ENCODE assay signal across 15 mouse cellular contexts in the genomic region with DNA sequence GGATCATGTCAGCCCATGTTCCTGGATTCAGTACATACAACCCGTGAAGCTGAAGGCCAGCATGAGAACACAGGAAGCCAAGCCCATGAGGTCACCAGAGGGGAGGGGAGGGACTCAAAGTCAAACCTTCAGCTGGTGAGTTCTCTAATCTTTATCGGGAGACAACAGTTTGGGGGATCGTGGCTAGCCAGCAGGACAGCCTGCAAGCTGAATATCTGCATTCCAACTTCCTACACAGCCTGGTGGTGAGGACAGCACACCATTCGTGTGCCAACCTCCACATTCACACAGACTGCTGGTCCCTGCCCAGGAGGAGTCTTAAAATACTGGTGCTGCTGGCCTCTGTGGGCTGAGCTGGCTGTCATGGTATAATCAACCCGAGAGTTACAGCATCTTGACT.
DNase-seq lines count a peak whose midpoint lies in the region; ATAC-seq and TF ChIP-seq lines count a peak whose summit lies in the region.
"Had no signal": no experiment of that assay in that cellular context is flagged by ENCODE, and none has a peak within 500 bp of the region (broad histone marks: within the 10 kb centered on the region; RNA-seq: fewer than 3 reads in every experiment).

No protein-coding gene starts in this region.

- TF ChIP-seq CTCF in forebrain, postnatal 0 days (IDR thresholded peaks at IDR 0.05; ENCODE audit: low read depth): no peak

- WGBS in forebrain, postnatal 0 days: 62% methylated on average over 5 of the region's 5 CpGs
- 82% methylated on average over 5 of the region's 5 CpGs for WGBS in forebrain, embryonic 16.5 days
- WGBS in embryonic facial prominence, embryonic 10.5 days: 69% methylated on average over 5 of the region's 5 CpGs

- no peak overlapping the region for H3K4me3 ChIP-seq in forebrain, postnatal 0 days (ENCODE audit: low read depth, low read length)
- H3K4me3 ChIP-seq in forebrain, embryonic 16.5 days (replicated peaks; ENCODE audit: low read length): no peak overlapping the region
- no peak overlapping the region for H3K4me3 ChIP-seq in embryonic facial prominence, embryonic 10.5 days
- H3K4me3 ChIP-seq: embryonic facial prominence, embryonic 13.5 days had no signal

- intact Hi-C loops in heart, postnatal 10 days (cut with DNase I): no loop called here

- no peaks in the 10 kb centered on the region for H3K9me3 ChIP-seq in forebrain, postnatal 0 days (ENCODE audit: low read length)
- H3K9me3 ChIP-seq in forebrain, embryonic 16.5 days (ENCODE audit: control insufficient read depth, low read length): no peaks in the 10 kb centered on the region
- H3K9me3 ChIP-seq in embryonic facial prominence, embryonic 10.5 days: no peaks in the 10 kb centered on the region
- H3K9me3 ChIP-seq: embryonic facial prominence, embryonic 13.5 days; G1E had no signal

- no peak overlapping the region for H3K4me2 ChIP-seq in forebrain, postnatal 0 days (ENCODE audit: low read depth)
- H3K4me2 ChIP-seq in forebrain, embryonic 16.5 days (ENCODE audit: low read length): no peak overlapping the region
- H3K4me2 ChIP-seq: embryonic facial prominence, embryonic 13.5 days had no signal

- no peak overlapping the region for H3K9ac ChIP-seq in forebrain, postnatal 0 days
- no peak overlapping the region for H3K9ac ChIP-seq in forebrain, embryonic 16.5 days (replicated peaks; ENCODE audit: low read depth, low read length)
- H3K9ac ChIP-seq: embryonic facial prominence, embryonic 13.5 days had no signal

- no peaks in the 10 kb centered on the region; the same call in 1 of the 2 replicates for H3K27me3 ChIP-seq in forebrain, postnatal 0 days (ENCODE audit: insufficient read depth, low read length)
- H3K27me3 ChIP-seq in forebrain, embryonic 16.5 days (replicated peaks; ENCODE audit: control insufficient read depth, insufficient read depth, low read length): no peaks in the 10 kb centered on the region
- H3K27me3 ChIP-seq in embryonic facial prominence, embryonic 10.5 days (replicated peaks; ENCODE audit: low read depth, poor library complexity, severe bottlenecking): 0 out of 2 replicates have a peak, but pooled peaks cover 5% of the 10 kb centered on the region
- H3K27me3 ChIP-seq: embryonic facial prominence, embryonic 13.5 days had no signal

- peak; percentile 28; the same call in 1 of the 2 replicates for ATAC-seq in forebrain, postnatal 0 days
- ATAC-seq in forebrain, embryonic 16.5 days: no peak
- ATAC-seq: hindbrain, embryonic 16.5 days had no signal

- no peak for DNase-seq in forebrain, postnatal 0 days
- DNase-seq in layer of hippocampus, adult 9-11 months: peak; percentile 61
- no peak for DNase-seq in layer of hippocampus, postnatal 10 days (ENCODE audit: low spot score in 2 of 2)
- DNase-seq in heart, postnatal 10 days: peak; percentile 74 to 81
- peak; percentile 52 to 76 for DNase-seq in right cerebral cortex, postnatal 10 days (ENCODE audit: low spot score in 2 of 2)
- DNase-seq in embryonic facial prominence, embryonic 10.5 days (ENCODE audit: low spot score): no peak
- no peak for DNase-seq in embryo, embryonic 10 days (ENCODE audit: low spot score)
- DNase-seq: adrenal gland, adult 2 months; cerebellum, adult 11-12 months; liver had no signal

- peaks cover 15% of the 10 kb centered on the region for H3K4me1 ChIP-seq in forebrain, postnatal 0 days (ENCODE audit: insufficient read depth)
- H3K4me1 ChIP-seq in forebrain, embryonic 16.5 days (replicated peaks; ENCODE audit: control insufficient read depth, insufficient read depth, low read length): peaks cover 22% of the 10 kb centered on the region
- peaks cover 19% of the 10 kb centered on the region for H3K4me1 ChIP-seq in embryonic facial prominence, embryonic 10.5 days

- no peak overlapping the region for H3K27ac ChIP-seq in forebrain, postnatal 0 days (ENCODE audit: low read depth, low read length)
- no peak overlapping the region for H3K27ac ChIP-seq in forebrain, embryonic 16.5 days (ENCODE audit: low read length)
- no peak overlapping the region for H3K27ac ChIP-seq in embryonic facial prominence, embryonic 10.5 days (replicated peaks)
- H3K27ac ChIP-seq: embryonic facial prominence, embryonic 13.5 days; kidney, postnatal 0 days had no signal

- no peaks in the 10 kb centered on the region for H3K36me3 ChIP-seq in forebrain, postnatal 0 days (ENCODE audit: insufficient read depth)
- H3K36me3 ChIP-seq in forebrain, embryonic 16.5 days (ENCODE audit: control insufficient read depth, insufficient read depth): no peaks in the 10 kb centered on the region
- H3K36me3 ChIP-seq in embryonic facial prominence, embryonic 10.5 days (replicated peaks): no peaks in the 10 kb centered on the region
- H3K36me3 ChIP-seq: embryonic facial prominence, embryonic 13.5 days; G1E had no signal

Comparison
In these comparisons a context has a peak if more than half of its experiments do, and no peak if none do; other contexts are left out.
1. DNase-seq: peak in layer of hippocampus, adult 9-11 months (single experiment), heart, postnatal 10 days (2 of 2) and right cerebral cortex, postnatal 10 days (2 of 2); none in forebrain, postnatal 0 days (single experiment), layer of hippocampus, postnatal 10 days (0 of 2), embryonic facial prominence, embryonic 10.5 days (single experiment) and embryo, embryonic 10 days (single experiment).